Mouse (Mus musculus) cerebellum, adult 2 months (tissue): Measurements from ENCODE around the gene Pkp3. TPM values are rescaled to one million over a fixed set of nuclear protein-coding genes. Genes with fewer than 3 reads are reported as not detected.

Experiments used
- DNase-seq, 2 experiments: peaks; one replicate each; pipeline ENCODE4 v3.0.0; 2021
- H3K27ac ChIP-seq: fragments of 200-500 bp; 2 replicates; pipeline ENCODE4 v1.5.1; 2012; ENCODE audit warnings: low read length, control low read depth, inconsistent platforms; ENCODE audit not compliant: insufficient read depth
- H3K27me3 ChIP-seq: fragments of 200-500 bp; 2 replicates; pipeline ENCODE4 v1.6.1; 2012; ENCODE audit warnings: inconsistent platforms, mild to moderate bottlenecking, low read length, moderate library complexity; ENCODE audit not compliant: control insufficient read depth, insufficient read depth
- H3K4me1 ChIP-seq: fragments of 200-500 bp; 2 replicates; pipeline ENCODE4 v1.6.1; 2011; ENCODE audit warnings: low read length; ENCODE audit not compliant: control insufficient read depth, insufficient read depth
- H3K4me3 ChIP-seq: fragments of 200-500 bp; replicated peaks from 2 replicates; pipeline ENCODE3; 2011; ENCODE audit warnings: mild to moderate bottlenecking, low read depth, low read length, control low read depth; ENCODE audit not compliant: insufficient read depth
- CTCF ChIP-seq: fragments of 200-500 bp; IDR thresholded peaks from 2 replicates; pipeline ENCODE4 v1.5.1; 2011; ENCODE audit warnings: low read depth, mild to moderate bottlenecking, control low read depth, low read length, moderate library complexity, borderline replicate concordance; ENCODE audit not compliant: insufficient read depth
- POLR2A ChIP-seq: fragments of 200-500 bp; IDR thresholded peaks from 2 replicates; pipeline ENCODE4 v1.6.1; 2011; ENCODE audit warnings: low read length, control low read depth, borderline replicate concordance; ENCODE audit not compliant: insufficient read depth
- WGBS: fragments of 180-500 bp; shearing (Covaris S2); methylation state at CpG from one replicate; pipeline ENCODE4 v1.1.7; 2018; 5-methylcytosine and 5-hydroxymethylcytosine counted together
- polyA plus RNA-seq: library from polyadenylated mRNA; depleted of rRNA; stranded (reverse); fragments of >200 nt; gene quantifications from 2 replicates; pipeline ENCODE4 v1.2.3, GENCODE M21; 2012

The Pkp3 gene
- polyA plus RNA-seq, 1 experiment: 9.6 TPM

DNA sequence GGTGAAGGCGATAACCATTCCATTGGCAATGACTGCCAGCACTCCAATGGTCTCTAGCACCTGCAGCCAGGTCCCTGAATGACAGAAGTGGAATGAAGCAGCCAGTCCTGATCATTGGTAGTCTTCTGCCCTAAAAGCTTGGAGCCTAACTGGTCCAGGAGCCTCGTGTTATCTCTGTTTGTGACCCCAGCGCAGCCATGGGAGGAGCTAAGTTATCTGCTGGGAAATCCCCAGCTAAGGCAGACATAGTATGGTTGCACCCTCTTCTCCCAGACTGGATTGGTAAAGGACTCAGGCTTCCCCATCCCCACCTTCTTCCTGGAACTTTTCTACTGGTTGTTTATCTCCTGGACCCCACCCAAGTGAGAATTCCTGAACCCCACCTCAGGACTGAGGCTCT is 25.1 kb downstream of the Pkp3 start:
- Histone ChIP-seq H3K27me3 (no peaks in the 10 kb centered on the region), H3K4me1 (no peaks in the 10 kb centered on the region), H3K27ac (no peak overlapping the region), H3K4me3 (no peak overlapping the region)
- DNase-seq: no peak
- 66% methylated on average over 3 of the region's 3 CpGs for whole genome bisulfite sequencing
- TF ChIP-seq POLR2A (no peak), CTCF (no peak)

GRCm38 (mm10) chr7:141115874-141116273 is 37.9 kb downstream of the Pkp3 start:
- TF ChIP-seq POLR2A (no peak), CTCF (no peak)
- WGBS: 86% methylated on average over 9 of the region's 9 CpGs
- no peaks in the 10 kb centered on the region for H3K4me1 ChIP-seq
- H3K4me3 ChIP-seq: no peak overlapping the region
- H3K27ac ChIP-seq: no peak overlapping the region
- H3K27me3 ChIP-seq: no peaks in the 10 kb centered on the region
- DNase-seq: no peak

DNA sequence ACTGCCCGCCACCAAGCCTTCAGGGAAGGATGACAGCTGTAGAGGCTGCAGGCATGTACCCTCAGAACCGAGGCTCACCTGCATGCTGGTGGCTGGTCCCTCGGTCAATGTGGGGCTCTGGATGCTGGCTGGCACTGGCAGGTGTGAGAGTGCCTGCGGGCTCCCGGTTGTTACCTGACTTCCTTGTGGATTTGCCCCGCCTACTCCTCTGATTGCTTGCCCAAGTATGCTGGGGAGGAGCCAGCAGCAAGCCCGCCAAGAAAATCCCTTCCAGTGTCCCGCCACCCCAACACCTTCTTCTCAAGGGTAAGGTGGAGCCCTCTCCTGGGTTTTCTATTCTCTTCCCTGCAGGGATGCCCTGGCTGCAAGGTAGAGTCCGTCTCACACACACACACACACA is 39.6 kb downstream of the Pkp3 start, which contains the start of gene Ano9:
Gene Ano9 (minus strand): TSS at position 171 of the 400 bp plus-strand sequence.
- Histone ChIP-seq H3K27me3 (no peaks in the 10 kb centered on the region), H3K27ac (no peak within 1 kb of the TSS), H3K4me1 (no peaks in the 10 kb centered on the region), H3K4me3 (no peak within 1 kb of the TSS)
- 11% methylated on average over 9 of the region's 9 CpGs for WGBS
- no peak for TF ChIP-seq POLR2A
- TF ChIP-seq CTCF: no peak
- no peak for DNase-seq

DNA sequence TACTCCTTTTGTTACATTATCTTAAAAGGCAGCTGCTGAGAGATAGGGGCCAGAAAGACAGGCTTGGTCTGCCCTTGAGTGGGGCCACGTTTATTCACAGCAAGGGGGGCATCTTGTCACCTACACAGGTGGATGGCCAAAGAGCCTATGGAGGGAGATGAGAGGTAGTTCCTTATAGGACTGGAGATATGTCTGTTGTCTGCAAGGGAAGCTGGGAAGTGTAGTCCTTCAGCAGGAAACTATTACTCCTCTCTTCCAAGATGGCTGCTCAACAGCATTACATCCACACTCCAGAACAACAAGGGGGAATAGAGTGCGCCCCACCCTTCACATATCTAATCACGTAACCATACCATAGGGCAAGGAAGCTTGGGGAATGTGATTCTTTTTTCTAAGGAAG is 41.5 kb downstream of the Pkp3 start:
- no peaks in the 10 kb centered on the region for H3K4me1 ChIP-seq
- H3K27me3 ChIP-seq: no peaks in the 10 kb centered on the region
- DNase-seq: no peak
- H3K4me3 ChIP-seq: no peak overlapping the region
- TF ChIP-seq CTCF: no peak
- no peak for TF ChIP-seq POLR2A
- WGBS: 72% methylated on average over 3 of the region's 3 CpGs
- H3K27ac ChIP-seq: no peak overlapping the region

GRCm38 (mm10) chr7:141120605-141121004 is 42.6 kb downstream of the Pkp3 start:
- no peaks in the 10 kb centered on the region for H3K27me3 ChIP-seq
- WGBS: 85% methylated on average over 3 of the region's 3 CpGs
- DNase-seq: no peak

DNA sequence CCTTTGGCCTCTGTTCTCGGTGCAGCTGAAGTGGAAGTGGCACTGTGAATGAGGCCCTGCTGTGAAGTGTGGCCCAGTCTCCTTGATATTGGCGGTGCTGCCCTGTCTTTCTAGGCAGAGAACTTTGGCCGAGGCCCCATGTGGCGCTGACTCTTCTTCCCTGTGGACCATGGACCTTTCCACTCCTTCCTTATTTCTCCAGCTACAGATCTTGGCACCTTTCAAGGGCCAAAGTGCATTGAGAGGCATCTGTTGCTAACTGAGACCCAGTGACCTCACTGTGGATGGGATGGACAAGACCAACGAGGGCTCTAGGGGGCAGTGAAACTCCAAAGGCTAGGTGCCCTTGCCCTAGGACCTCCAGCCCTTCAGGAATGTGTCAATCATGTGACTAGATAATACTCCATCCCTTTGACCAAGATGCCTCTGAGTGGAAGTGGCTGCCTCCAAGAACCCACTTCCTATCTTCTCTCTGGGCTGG is 43.1 kb downstream of the Pkp3 start:
- no peak for DNase-seq
- no peaks in the 10 kb centered on the region for H3K4me1 ChIP-seq
- TF ChIP-seq CTCF (no peak), POLR2A (no peak)
- WGBS: 59% methylated on average over 5 of the region's 5 CpGs
- no peaks in the 10 kb centered on the region for H3K27me3 ChIP-seq
- no peak overlapping the region for H3K4me3 ChIP-seq
- no peak overlapping the region for H3K27ac ChIP-seq

More at GRCm38 (mm10) chr7:141120605-141121004, 42.6 kb downstream of the Pkp3 start:
- H3K4me1 ChIP-seq: no peaks in the 10 kb centered on the region
- no peak overlapping the region for H3K4me3 ChIP-seq
- H3K27ac ChIP-seq: no peak overlapping the region
- TF ChIP-seq POLR2A (no peak), CTCF (no peak)

GRCm38 (mm10) chr7:141122245-141122644 is 44.2 kb downstream of the Pkp3 start, which contains the start of gene Ptdss2:
Gene Ptdss2 (plus strand): TSS chr7:141122382.
- no peak for DNase-seq
- H3K4me1 ChIP-seq: no peaks in the 10 kb centered on the region
- 54% methylated on average over 14 of the region's 14 CpGs for WGBS
- TF ChIP-seq CTCF: no peak
- TF ChIP-seq POLR2A: no peak
- H3K27me3 ChIP-seq: no peaks in the 10 kb centered on the region
- peak within 1 kb of the TSS; percentile 80 for H3K4me3 ChIP-seq
- no peak within 1 kb of the TSS for H3K27ac ChIP-seq

GRCm38 (mm10) chr7:141122689-141123516 is 44.9 kb downstream of the Pkp3 start:
- no peaks in the 10 kb centered on the region for H3K4me1 ChIP-seq
- WGBS: 2% methylated on average over 29 of the region's 29 CpGs

More at GRCm38 (mm10) chr7:141122689-141123516, 44.9 kb downstream of the Pkp3 start:
- Histone ChIP-seq H3K4me3 (peak overlapping the region; percentile 80), H3K27me3 (no peaks in the 10 kb centered on the region), H3K27ac (no peak overlapping the region)
- TF ChIP-seq CTCF: no peak
- TF ChIP-seq POLR2A: peak; percentile 41; the same call in 1 of the 2 replicates
- peak; percentile 92 to 93 for DNase-seq
